Mouse (Mus musculus): ENCODE measurements around the gene Dnajc3.

DNA sequence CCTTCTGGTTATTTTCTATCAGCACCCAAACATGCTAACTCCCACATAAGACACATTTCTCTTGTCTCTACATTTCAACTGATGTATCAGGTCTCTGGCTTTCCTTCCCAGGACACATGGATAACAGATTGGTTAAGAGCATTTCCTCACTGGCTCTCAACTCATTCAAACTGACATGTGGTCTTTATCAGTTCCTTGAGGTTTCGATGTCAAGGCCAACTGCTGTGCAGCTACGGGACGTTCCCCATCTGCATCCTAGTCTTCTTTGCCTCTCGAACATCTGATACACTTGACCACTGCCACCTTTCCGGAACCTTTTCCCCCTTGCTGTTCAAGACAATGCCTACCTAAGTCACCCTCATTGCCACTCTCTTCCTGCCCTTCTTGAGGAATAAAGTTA, 24.1 kb upstream of the Dnajc3 start:
- TF ChIP-seq TAL1 (IDR thresholded peaks at IDR 0.05; ENCODE audit: low read length) (no peak), GATA1 (IDR thresholded peaks at IDR 0.05; ENCODE audit: low read length) (no peak)
